Mouse (Mus musculus) Patski (cell line): ENCODE results near the gene Hmga1. TPM values are rescaled to one million over a fixed set of nuclear protein-coding genes. Genes with fewer than 3 reads are reported as not detected.

ENCODE experiments used
- ATAC-seq: fragments of 100-300 bp; one replicate; pipeline ENCODE4 v1.8.0; 2021
- CTCF ChIA-PET: fragments of 350-600 bp; sonication (Branson Sonifier 250); formaldehyde crosslinking; loops from one replicate; lab custom pipeline; 2022; ENCODE audit warnings: inconsistent platforms; lab: Charles Lee
- POLR2A ChIA-PET: fragments of 350-600 bp; sonication (Branson Sonifier 250); formaldehyde crosslinking; loops from one replicate; lab custom pipeline; 2022; ENCODE audit warnings: antibody characterized with exemption, inconsistent platforms; lab: Charles Lee
- DNase-seq: peaks from one replicate; pipeline ENCODE4 v3.0.0-alpha.2; 2011; ENCODE audit warnings: low read depth, low spot score
- H3K27me3 ChIP-seq: fragments of 371-371 bp; one replicate; pipeline ENCODE4 v1.5.1; 2021
- CTCF ChIP-seq: fragments of 100-300 bp; IDR thresholded peaks from one replicate; pipeline ENCODE4 v1.5.1; 2021
- in situ Hi-C: fragments of 300-500 bp; cut with MboI; formaldehyde crosslinking; loops from 3 replicates; pipeline ENCODE4 v1.11.1; 2018; ENCODE audit warnings: low pct_unique_long_range_greater_than_20kb, mixed read lengths
- polyA plus RNA-seq: library from polyadenylated mRNA; unstranded; gene quantifications from one replicate; pipeline ENCODE4 v1.2.3, GENCODE M21; 2021

Hmga1 gene
- polyA plus RNA-seq, 1 experiment from 2014 or later, result 32.2 TPM

DNA sequence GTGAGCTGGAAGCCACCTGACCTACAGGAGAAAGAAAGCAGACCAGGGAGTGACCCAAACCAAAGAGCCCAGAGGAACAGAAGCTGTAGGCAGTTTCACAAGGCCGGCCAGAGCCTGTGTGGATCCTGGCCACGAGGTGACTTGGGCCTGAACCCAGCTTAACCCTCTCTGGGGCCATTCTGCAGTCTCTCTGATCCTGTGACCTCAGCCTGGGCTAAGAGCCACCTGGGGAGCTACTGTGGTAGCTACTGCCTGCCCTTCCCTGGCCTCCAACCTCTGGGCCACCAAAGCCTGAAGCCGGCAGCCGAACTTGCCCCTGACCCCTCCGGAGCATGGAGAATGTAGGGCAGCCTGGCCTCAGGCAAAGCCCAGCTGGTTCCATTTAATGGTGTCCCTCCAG lies 27.5 kb upstream of the Hmga1 start:
- ChIA-PET POLR2A (interaction anchor here (1.0 kb wide), 1 partner anchor 395 kb away, joined by 3 read pairs; the partner anchor contains the start of gene Uqcc2), CTCF (no interaction called here)
- in situ Hi-C loops, result no loop called here
- no peak for TF ChIP-seq CTCF
- DNase-seq (no peak), ATAC-seq (no peak)
- H3K27me3 ChIP-seq, result no peaks in the 10 kb centered on the region

GRCm38 (mm10) chr17:27532095-27532494 lies 24.2 kb upstream of the Hmga1 start:
- in situ Hi-C loops, result no loop called here
- CTCF ChIA-PET, result no interaction called here
- ATAC-seq (no peak), DNase-seq (no peak)
- TF ChIP-seq CTCF, result no peak
- POLR2A ChIA-PET, result no interaction called here
- H3K27me3 ChIP-seq, result no peaks in the 10 kb centered on the region

DNA sequence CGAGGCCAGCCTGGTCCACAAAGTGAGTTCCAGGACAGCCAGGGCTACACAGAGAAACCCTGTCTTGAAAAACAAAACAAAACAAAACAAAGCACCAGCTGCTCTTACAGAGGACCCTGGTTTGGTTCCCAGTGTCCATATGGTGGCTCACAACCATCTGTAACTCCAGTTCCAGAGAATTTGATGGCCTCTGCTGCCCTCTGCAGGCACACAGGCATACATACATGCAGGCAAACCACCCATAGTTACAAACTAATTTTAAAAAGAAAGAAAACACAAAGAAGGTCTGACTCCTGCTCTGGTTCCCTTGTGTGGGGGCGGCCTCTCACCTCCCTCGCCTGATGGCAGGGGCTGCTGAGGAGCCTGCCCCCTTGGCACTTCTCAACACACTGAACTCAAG lies 22.9 kb upstream of the Hmga1 start:
- no peaks in the 10 kb centered on the region for H3K27me3 ChIP-seq
- no peak for TF ChIP-seq CTCF
- CTCF ChIA-PET, result no interaction called here
- in situ Hi-C loops, result no loop called here
- no peak for DNase-seq
- no peak for ATAC-seq
- POLR2A ChIA-PET, result no interaction called here

- TF ChIP-seq CTCF, result peak; percentile 99
- DNase-seq, result no peak
- peak; percentile 26 for ATAC-seq
- in situ Hi-C loops, result no loop called here
- ChIA-PET CTCF (interaction anchor here (0.7 to 1.8 kb wide), 7 partner anchors 15 to 95 kb away, joined by 3 to 7 read pairs (median 4); partner anchors contain the start of genes AI413582 and Nudt3), POLR2A (no interaction called here)
- no peaks in the 10 kb centered on the region for H3K27me3 ChIP-seq
Observed at GRCm38 (mm10) chr17:27534718-27535117, 21.6 kb upstream of the Hmga1 start.

DNA sequence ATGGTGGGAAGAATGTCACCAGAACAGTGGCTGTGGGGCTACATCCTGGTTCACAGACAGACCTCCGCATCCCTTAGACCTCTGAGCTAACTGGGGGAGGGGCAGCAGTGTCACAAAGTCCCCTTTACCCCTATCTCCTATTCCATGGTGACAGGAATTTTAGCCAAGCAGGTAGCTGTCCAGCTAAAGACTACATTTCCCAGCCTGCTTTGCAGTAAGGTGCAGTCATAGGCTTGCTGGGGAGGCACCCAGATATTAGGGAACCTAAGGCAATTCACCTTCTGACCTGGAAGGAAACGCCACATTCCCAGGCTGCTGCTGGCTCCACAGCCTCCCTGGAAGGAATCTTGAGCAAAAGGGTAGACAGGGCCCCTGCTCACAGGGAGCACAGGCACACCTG lies 15.0 kb upstream of the Hmga1 start:
- no peaks in the 10 kb centered on the region for H3K27me3 ChIP-seq
- DNase-seq, result no peak
- in situ Hi-C loops, result no loop called here
- no peak for TF ChIP-seq CTCF
- ChIA-PET CTCF (no interaction called here), POLR2A (no interaction called here)
- no peak for ATAC-seq

DNA sequence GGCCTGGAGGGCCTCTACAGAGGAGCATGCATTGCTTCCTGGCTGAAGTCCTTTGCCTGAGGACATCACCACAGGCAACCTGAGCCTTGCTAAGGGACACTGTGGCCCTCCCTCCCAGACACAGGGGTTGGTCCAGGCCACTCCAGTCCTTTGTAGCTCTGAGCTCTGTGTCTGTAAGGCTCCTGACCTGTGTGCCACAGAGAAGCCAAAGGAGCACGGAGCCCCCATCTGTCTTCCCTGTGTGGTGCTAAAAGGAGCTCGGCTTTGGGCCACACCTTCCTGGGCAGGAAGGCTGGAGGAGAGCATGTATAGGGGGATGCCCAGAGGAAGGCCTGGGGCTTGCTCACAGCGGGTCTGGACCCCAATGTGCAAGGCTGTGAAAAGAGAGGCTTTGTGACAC lies 14.3 kb upstream of the Hmga1 start:
- in situ Hi-C loops, result no loop called here
- ATAC-seq, result no peak
- TF ChIP-seq CTCF, result no peak
- no peak for DNase-seq
- CTCF ChIA-PET, result no interaction called here
- no peaks in the 10 kb centered on the region for H3K27me3 ChIP-seq
- POLR2A ChIA-PET, result no interaction called here

GRCm38 (mm10) chr17:27544551-27544950 lies 11.7 kb upstream of the Hmga1 start:
- no peak for TF ChIP-seq CTCF
- ATAC-seq (no peak), DNase-seq (no peak)
- CTCF ChIA-PET, result no interaction called here
- POLR2A ChIA-PET, result no interaction called here
- no peaks in the 10 kb centered on the region for H3K27me3 ChIP-seq
- in situ Hi-C loops, result no loop called here

DNA sequence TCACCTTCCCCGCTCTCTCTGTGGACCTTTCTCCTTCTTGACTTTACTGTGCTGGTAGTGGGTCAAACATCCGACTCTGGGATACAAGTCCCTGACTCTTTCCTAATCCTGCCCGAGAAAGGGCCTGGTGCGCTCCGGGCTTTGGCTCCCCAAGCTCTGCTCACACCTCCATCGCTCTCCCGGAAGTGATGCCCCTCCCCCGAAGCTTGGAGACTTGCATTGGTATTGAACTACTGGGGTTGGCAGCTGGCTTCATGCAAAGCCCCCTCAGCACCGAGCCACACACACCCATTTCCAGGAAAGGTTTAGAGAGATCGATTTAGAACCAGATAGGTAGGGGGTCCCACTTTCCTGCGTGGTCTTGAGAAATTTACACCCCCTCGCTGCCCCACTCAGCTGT lies 10.3 kb upstream of the Hmga1 start:
- DNase-seq (no peak), ATAC-seq (no peak)
- TF ChIP-seq CTCF, result no peak
- in situ Hi-C loops, result no loop called here
- ChIA-PET POLR2A (interaction anchor here (0.6 kb wide), 1 partner anchor 43 kb away, joined by 3 read pairs; no protein-coding TSS in a partner anchor), CTCF (no interaction called here)
- H3K27me3 ChIP-seq, result no peaks in the 10 kb centered on the region

DNA sequence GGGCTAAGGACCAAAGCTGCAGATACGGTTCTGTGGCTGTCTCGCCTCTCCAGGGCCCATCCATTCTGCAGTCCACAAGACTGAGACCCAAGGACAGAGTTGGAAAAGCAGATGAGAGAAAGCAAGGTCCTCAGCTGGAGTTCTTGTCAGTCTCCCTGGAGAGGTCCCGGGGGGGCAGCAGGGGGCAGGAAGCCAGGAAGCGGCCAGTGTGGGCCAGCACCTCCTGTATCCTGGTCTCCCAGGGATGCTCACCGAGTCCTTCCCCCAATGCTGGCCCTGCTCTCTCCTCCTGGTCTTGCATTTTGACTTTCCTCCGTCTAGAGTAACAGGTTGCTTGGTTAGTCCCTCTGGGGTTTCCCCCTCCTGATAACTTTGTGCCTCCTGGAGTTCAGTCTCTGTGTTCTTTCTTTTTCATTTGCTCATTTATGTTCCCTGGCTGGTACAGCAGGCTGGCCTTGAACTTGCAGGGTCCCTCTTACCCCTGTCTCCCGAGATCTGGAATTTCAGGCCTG lies 9.7 kb upstream of the Hmga1 start:
- TF ChIP-seq CTCF, result no peak
- CTCF ChIA-PET, result interaction anchor here (1.1 to 1.3 kb wide), 2 partner anchors 10 to 19 kb away, joined by 3 read pairs; partner anchors contain the start of genes AI413582 and Hmga1
- no peaks in the 10 kb centered on the region for H3K27me3 ChIP-seq
- no peak for DNase-seq
- in situ Hi-C loops, result no loop called here
- no peak for ATAC-seq
- POLR2A ChIA-PET, result interaction anchor here (1.3 kb wide), 1 partner anchor 9 kb away, joined by 3 read pairs; the partner anchor contains the start of gene Hmga1

GRCm38 (mm10) chr17:27547253-27547868 lies 8.9 kb upstream of the Hmga1 start:
- DNase-seq (peak; percentile 62), ATAC-seq (peak; percentile 86)
- H3K27me3 ChIP-seq, result no peaks in the 10 kb centered on the region
- no peak for TF ChIP-seq CTCF
- in situ Hi-C loops, result no loop called here
- POLR2A ChIA-PET, result interaction anchor here (0.6 to 1.3 kb wide), 3 partner anchors 9 to 856 kb away, joined by 3 to 4 read pairs (median 3); partner anchors contain the start of gene Hmga1
- CTCF ChIA-PET, result interaction anchor here (1.1 to 1.9 kb wide), 3 partner anchors 9 to 18 kb away, joined by 3 to 4 read pairs (median 3); partner anchors contain the start of genes AI413582 and Hmga1

DNA sequence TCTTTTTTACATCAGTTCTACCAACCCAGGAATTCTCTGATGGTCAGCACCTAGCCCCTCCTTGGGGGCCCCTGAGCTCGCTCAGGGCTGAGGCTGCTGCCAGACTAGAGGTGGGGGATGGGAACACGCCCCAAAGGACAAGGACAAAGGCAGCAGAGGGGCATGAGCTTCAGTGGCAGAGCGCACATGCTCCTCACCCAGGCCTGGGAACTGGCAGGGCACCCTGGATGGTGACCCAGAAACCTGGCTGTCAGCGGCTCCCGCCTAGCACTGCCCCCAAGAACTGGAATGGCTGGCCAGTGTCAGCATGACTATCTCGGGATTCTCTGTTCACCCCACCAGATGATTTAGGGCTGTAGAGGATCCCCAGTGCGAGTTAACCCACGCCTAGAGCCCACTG lies 7.1 kb upstream of the Hmga1 start:
- DNase-seq, result no peak
- in situ Hi-C loops, result no loop called here
- no peaks in the 10 kb centered on the region for H3K27me3 ChIP-seq
- no peak for ATAC-seq
- POLR2A ChIA-PET, result no interaction called here
- CTCF ChIA-PET, result interaction anchor here (1.7 kb wide), 1 partner anchor 14 kb away, joined by 4 read pairs; no protein-coding TSS in a partner anchor
- TF ChIP-seq CTCF, result no peak
